Mouse (Mus musculus) neural tube, embryonic 13.5 days (tissue): ENCODE measurements around the gene Mcf2l. TPM values are rescaled to one million over a fixed set of nuclear protein-coding genes. Genes with fewer than 3 reads are reported as not detected.
A peak's percentile ranks its signal among the peaks of the same experiment; 100 is the strongest.

Experiments
- ATAC-seq: fragments of 200-750 bp; cut with Nextera tagmentation; 2 replicates; pipeline ENCODE4 v1.8.0; 2017; ENCODE audit warnings: low read depth, mild to moderate bottlenecking, moderate TSS enrichment, moderate library complexity
- H3K27ac ChIP-seq: fragments of 300-500 bp; sonication (generic); replicated peaks from 2 replicates; pipeline ENCODE4 v1.5.1; 2015; ENCODE audit warnings: moderate library complexity, mild to moderate bottlenecking, inconsistent platforms
- H3K27me3 ChIP-seq: fragments of 300-500 bp; sonication (generic); 2 replicates; pipeline ENCODE4 v1.6.1; 2015; ENCODE audit warnings: mild to moderate bottlenecking, inconsistent platforms
- H3K36me3 ChIP-seq: fragments of 300-500 bp; sonication (generic); 2 replicates; pipeline ENCODE4 v1.6.1; 2015; ENCODE audit warnings: mild to moderate bottlenecking, inconsistent platforms
- H3K4me1 ChIP-seq: fragments of 300-500 bp; sonication (generic); replicated peaks from 2 replicates; pipeline ENCODE4 v1.6.1; 2015; ENCODE audit warnings: inconsistent platforms
- H3K4me2 ChIP-seq: fragments of 300-500 bp; sonication (generic); 2 replicates; pipeline ENCODE4 v1.6.1; 2015; ENCODE audit warnings: inconsistent platforms, mild to moderate bottlenecking, moderate library complexity
- H3K4me3 ChIP-seq: fragments of 300-500 bp; sonication (generic); 2 replicates; pipeline ENCODE4 v1.5.1; 2015; ENCODE audit warnings: mild to moderate bottlenecking, inconsistent platforms
- H3K9ac ChIP-seq: fragments of 300-500 bp; sonication (generic); 2 replicates; pipeline ENCODE4 v1.6.1; 2015; ENCODE audit warnings: moderate library complexity, mild to moderate bottlenecking, inconsistent platforms
- H3K9me3 ChIP-seq: fragments of 300-500 bp; sonication (generic); 2 replicates; pipeline ENCODE4 v1.6.1; 2016; ENCODE audit warnings: inconsistent platforms
- WGBS: fragments of 180-500 bp; shearing (Covaris S2); methylation state at CpG from one replicate; pipeline ENCODE4 v1.1.7; 2015; 5-methylcytosine and 5-hydroxymethylcytosine counted together
- polyA plus RNA-seq: library from polyadenylated mRNA; unstranded; fragments of >200 nt; fragmentation: Nextera tagmentation; extraction: Ambion mirVana; gene quantifications from 2 replicates; pipeline ENCODE4 v1.2.1, GENCODE M21; 2015

Gene Mcf2l
- polyA plus RNA-seq, 1 experiment from 2014 or later: 107 TPM

- 69% methylated on average over 8 of the region's 8 CpGs for WGBS
These were observed 88.4 kb downstream of the Mcf2l start for GRCm38 (mm10) chr8:12961821-12962534.

DNA sequence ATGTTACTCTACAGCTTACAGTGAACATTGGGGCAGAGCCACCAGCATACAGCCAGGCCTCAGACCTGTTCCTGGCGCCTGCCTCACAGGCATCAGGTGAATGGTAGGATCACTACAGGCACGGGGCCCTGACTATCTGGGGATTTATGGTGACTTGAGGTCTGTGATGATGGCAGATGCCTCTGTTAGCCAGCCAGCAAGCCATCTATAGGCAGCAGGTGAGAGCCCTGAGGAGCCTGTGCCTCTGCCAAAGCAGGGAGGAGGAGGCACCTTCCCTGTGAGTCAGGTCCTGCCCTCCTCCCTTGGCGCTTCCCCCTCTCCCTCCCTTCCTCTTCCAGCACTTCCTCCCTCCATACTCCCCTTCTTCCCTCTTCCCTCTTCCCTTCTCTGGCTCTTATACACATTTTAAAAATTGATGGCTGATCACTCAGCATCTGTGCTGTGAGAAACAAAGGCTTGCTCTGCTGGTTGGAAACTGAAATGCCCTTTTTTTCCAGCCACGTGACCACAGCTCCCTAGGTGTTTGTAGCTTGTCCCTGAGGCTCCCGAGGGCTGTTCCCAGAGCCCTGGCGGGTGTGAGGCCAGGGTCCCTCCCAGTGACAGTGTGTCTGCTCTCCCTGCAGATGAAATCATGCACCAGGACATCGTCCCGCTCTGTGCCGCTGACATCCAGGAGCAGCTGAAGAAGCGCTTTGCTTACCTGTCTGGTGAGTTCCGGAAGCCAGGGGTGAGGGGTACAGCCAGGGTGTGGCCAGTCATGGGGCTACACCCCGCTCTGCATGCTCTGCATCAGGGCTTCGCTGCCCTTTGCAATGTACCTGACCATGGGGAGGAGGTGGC lies 89.2 kb downstream of the Mcf2l start:
- no peak for ATAC-seq
- 62% methylated on average over 13 of the region's 13 CpGs for WGBS

More at GRCm38 (mm10) chr8:12961821-12962534, 88.4 kb downstream of the Mcf2l start:
- Histone ChIP-seq H3K36me3 (peaks cover 37% of the 10 kb centered on the region), H3K27me3 (no peaks in the 10 kb centered on the region), H3K4me1 (peaks cover 56% of the 10 kb centered on the region), H3K9ac (0 out of 2 replicates have a peak overlapping the region, but pooled peaks have one; percentile 13), H3K27ac (peak overlapping the region; percentile 39), H3K9me3 (no peaks in the 10 kb centered on the region), H3K4me2 (no peak overlapping the region), H3K4me3 (no peak overlapping the region)
- no peak for ATAC-seq

DNA sequence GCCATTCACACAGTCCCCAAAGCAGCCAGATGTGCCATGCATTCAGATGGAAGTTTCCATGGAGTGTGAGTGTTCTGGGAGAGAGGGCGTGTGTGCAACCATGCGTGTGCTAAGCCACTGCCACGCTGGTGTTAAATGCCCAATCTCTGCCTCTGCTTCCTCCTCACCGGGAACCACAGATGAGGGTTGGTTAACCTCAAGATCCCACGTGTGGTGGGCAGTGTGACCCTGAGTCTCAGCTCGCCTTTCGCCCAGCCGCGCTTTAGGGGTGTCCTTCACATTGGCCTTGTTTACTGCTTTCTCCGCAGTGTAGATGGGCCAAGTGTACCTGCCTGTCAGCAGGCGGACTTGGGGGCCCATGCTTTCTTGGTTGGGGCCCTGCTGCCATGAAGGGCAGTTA lies 102.7 kb downstream of the Mcf2l start:
- H3K4me3 ChIP-seq: no peak overlapping the region
- H3K4me1 ChIP-seq: no peaks in the 10 kb centered on the region; the same call in none of the 2 replicates
- WGBS: 84% methylated on average over 11 of the region's 11 CpGs
- H3K9ac ChIP-seq: no peak overlapping the region
- H3K27me3 ChIP-seq: no peaks in the 10 kb centered on the region
- H3K36me3 ChIP-seq: peaks cover 88% of the 10 kb centered on the region
- no peaks in the 10 kb centered on the region for H3K9me3 ChIP-seq
- ATAC-seq: no peak
- H3K4me2 ChIP-seq: no peak overlapping the region
- H3K27ac ChIP-seq: no peak overlapping the region

More for the DNA sequence above, 89.2 kb downstream of the Mcf2l start:
- Histone ChIP-seq H3K36me3 (peaks cover 37% of the 10 kb centered on the region), H3K4me2 (no peak overlapping the region), H3K27ac (peak overlapping the region; percentile 39), H3K9ac (0 out of 2 replicates have a peak overlapping the region, but pooled peaks have one; percentile 13), H3K9me3 (no peaks in the 10 kb centered on the region), H3K27me3 (no peaks in the 10 kb centered on the region), H3K4me1 (peaks cover 48% of the 10 kb centered on the region), H3K4me3 (no peak overlapping the region)

DNA sequence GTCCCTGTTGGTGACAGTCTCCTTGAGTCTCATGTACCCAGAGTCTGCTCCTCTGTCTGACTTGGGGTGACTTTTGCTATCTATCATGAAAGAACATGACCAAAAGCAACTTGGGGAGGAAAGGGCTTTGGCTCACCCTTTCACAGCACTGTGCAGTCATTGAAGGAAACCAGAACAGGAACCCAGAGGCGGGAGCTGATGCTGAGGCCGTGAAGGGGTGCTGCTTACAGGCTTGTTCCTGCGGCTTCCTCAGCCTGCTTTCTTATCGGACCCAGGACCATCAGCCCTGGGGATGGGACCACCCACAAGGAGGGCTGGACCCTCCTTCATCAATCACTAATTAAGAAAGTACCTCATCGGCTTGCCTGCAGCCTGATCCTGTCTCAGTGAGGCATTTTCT lies 103.1 kb downstream of the Mcf2l start:
- Histone ChIP-seq H3K4me2 (no peak overlapping the region), H3K36me3 (peaks cover 92% of the 10 kb centered on the region), H3K4me3 (no peak overlapping the region)

GRCm38 (mm10) chr8:12977325-12977724 lies 103.7 kb downstream of the Mcf2l start:
- Histone ChIP-seq H3K27ac (no peak overlapping the region), H3K36me3 (peaks cover 98% of the 10 kb centered on the region), H3K9ac (no peak overlapping the region), H3K27me3 (no peaks in the 10 kb centered on the region), H3K4me2 (no peak overlapping the region), H3K4me3 (no peak overlapping the region), H3K4me1 (no peaks in the 10 kb centered on the region; the same call in none of the 2 replicates), H3K9me3 (no peaks in the 10 kb centered on the region)
- ATAC-seq: no peak
- WGBS: 82% methylated on average over 12 of the region's 12 CpGs

More for the DNA sequence above, 103.1 kb downstream of the Mcf2l start:
- Histone ChIP-seq H3K27me3 (no peaks in the 10 kb centered on the region), H3K9ac (no peak overlapping the region), H3K9me3 (no peaks in the 10 kb centered on the region), H3K27ac (no peak overlapping the region), H3K4me1 (no peaks in the 10 kb centered on the region; the same call in none of the 2 replicates)
- WGBS: 59% methylated on average over 5 of the region's 5 CpGs
- no peak for ATAC-seq

DNA sequence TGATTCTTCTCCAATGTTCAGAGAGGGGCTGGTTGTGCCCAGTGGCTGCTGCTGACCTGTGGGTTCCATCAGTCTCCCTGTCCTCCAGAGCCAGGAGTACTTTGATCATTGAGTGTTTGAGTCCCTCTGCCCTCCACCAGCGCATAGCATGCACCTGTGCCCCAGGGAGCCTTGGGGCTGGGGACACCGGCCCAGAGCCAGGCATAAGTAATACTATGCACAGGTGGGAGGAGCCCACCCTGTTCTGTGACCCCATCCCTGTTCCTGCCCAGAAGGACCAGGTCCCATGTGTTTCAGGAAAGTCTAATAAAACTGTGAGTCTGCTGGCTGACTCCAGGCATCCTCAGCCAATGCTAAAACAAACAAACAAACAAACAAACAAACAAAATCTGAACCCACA lies 104.7 kb downstream of the Mcf2l start:
- 51% methylated on average over 2 of the region's 2 CpGs for WGBS
- Histone ChIP-seq H3K36me3 (peaks cover 96% of the 10 kb centered on the region), H3K27ac (no peak overlapping the region), H3K4me3 (no peak overlapping the region), H3K9ac (no peak overlapping the region), H3K9me3 (no peaks in the 10 kb centered on the region), H3K4me1 (peaks cover 4% of the 10 kb centered on the region; the same call in 1 of the 2 replicates), H3K27me3 (no peaks in the 10 kb centered on the region), H3K4me2 (no peak overlapping the region)
- no peak for ATAC-seq

GRCm38 (mm10) chr8:12978726-12979125 lies 105.1 kb downstream of the Mcf2l start:
- no peak overlapping the region for H3K4me3 ChIP-seq
- 28% methylated on average over 5 of the region's 5 CpGs for WGBS

DNA sequence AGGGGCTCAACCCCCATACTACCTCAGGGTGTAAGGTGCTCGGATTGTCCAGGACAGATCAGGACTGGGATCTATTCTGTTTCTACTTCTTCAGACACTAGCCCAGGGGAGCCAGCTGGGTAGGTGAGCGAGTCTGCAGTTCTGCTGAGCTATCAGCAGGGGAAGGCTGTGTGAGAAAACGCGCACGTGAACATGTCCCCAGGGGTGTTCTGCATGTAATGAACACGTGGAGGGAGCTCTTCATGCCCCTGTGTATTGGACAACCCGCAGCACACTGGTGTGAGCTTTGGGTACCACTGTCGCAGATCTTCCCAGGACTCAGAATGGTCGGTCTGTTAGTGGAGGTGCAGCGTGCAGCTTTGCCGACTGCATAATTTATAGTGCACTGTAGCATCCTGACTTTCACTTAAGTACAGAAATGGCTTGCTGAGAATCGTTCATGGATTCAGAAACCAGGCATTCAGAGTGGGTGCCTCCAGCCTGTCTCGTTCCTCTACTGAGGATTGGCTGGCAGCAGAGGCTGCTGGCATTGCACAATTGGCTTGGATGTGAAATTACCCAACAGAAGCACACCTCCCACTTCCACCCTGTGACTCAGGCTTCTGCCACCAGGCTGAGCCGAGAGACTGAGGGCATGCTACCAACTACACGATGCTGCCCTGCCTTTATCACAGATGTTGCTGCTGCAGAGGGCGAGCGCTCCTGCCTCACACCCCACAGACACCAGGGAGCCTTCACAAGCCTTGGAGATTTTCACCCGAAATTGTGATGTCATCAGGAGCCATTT lies 110.3 kb downstream of the Mcf2l start:
- H3K4me1 ChIP-seq: peaks cover 9% of the 10 kb centered on the region; the same call in 1 of the 2 replicates
- WGBS: 78% methylated on average over 18 of the region's 18 CpGs
- H3K9ac ChIP-seq: no peak overlapping the region
- no peaks in the 10 kb centered on the region for H3K9me3 ChIP-seq
- peak; percentile 44; the same call in 1 of the 2 replicates for ATAC-seq
- H3K36me3 ChIP-seq: peaks cover 83% of the 10 kb centered on the region
- no peak overlapping the region for H3K4me3 ChIP-seq
- no peak overlapping the region for H3K27ac ChIP-seq
- H3K4me2 ChIP-seq: no peak overlapping the region
- H3K27me3 ChIP-seq: no peaks in the 10 kb centered on the region

More at GRCm38 (mm10) chr8:12978726-12979125, 105.1 kb downstream of the Mcf2l start:
- no peak overlapping the region for H3K27ac ChIP-seq
- peaks cover 8% of the 10 kb centered on the region; the same call in 1 of the 2 replicates for H3K4me1 ChIP-seq
- no peak overlapping the region for H3K4me2 ChIP-seq
- no peaks in the 10 kb centered on the region for H3K9me3 ChIP-seq
- H3K36me3 ChIP-seq: peaks cover 92% of the 10 kb centered on the region
- no peaks in the 10 kb centered on the region for H3K27me3 ChIP-seq
- H3K9ac ChIP-seq: no peak overlapping the region
- ATAC-seq: peak; percentile 20; the same call in 1 of the 2 replicates

GRCm38 (mm10) chr8:12984601-12985243 lies 111.1 kb downstream of the Mcf2l start:
- H3K4me1 ChIP-seq: peaks cover 9% of the 10 kb centered on the region; the same call in 1 of the 2 replicates
- ATAC-seq: no peak
- no peak overlapping the region for H3K4me3 ChIP-seq
- H3K36me3 ChIP-seq: peaks cover 82% of the 10 kb centered on the region
- no peaks in the 10 kb centered on the region for H3K9me3 ChIP-seq
- H3K4me2 ChIP-seq: no peak overlapping the region
- H3K27me3 ChIP-seq: no peaks in the 10 kb centered on the region
- 92% methylated on average over 17 of the region's 17 CpGs for WGBS
- no peak overlapping the region for H3K9ac ChIP-seq
- H3K27ac ChIP-seq: no peak overlapping the region

DNA sequence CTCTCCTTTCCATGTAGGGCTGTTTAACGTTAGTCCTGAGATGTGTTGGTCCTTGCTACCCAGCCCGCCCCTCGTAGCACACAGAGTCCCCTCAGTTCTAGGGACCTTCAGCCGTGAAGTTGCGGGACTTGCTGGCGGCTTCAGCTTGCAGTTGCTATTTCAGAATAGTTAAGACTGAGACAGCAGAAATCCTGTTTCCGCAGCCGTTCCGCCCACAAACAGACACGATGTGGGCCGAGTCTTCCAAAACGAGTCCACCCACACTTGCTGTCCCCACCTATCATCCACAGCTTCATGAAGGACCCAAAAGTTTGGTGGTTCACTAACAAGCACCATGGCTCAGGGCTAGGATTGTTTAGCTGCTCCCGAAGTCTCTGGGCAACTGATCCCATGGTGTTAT lies 111.7 kb downstream of the Mcf2l start:
- Histone ChIP-seq H3K9me3 (no peaks in the 10 kb centered on the region), H3K36me3 (peaks cover 82% of the 10 kb centered on the region), H3K4me1 (peaks cover 9% of the 10 kb centered on the region; the same call in 1 of the 2 replicates), H3K9ac (no peak overlapping the region), H3K27me3 (no peaks in the 10 kb centered on the region), H3K4me3 (no peak overlapping the region), H3K27ac (no peak overlapping the region), H3K4me2 (no peak overlapping the region)
- 93% methylated on average over 13 of the region's 13 CpGs for WGBS
- no peak for ATAC-seq

DNA sequence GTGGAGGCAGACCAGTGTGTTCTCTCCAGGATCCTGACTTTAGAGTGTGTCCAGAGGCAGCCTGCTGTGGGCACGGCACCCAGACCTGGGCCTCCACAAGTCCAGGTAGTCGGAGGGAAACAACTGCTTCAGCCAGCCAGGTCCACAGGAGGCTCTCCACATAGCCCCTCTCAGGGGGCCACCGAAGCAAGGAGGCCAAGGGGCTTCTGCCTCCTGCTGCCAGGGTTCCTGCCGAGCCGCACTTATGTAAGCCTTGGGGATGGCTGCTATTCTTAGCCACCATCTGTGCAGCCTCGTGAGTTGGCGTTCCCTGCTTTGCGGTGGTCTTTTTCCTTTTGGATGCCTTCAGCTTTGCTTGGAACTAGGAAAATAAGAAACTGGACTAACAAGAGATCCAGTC lies 114.0 kb downstream of the Mcf2l start:
- Histone ChIP-seq H3K9me3 (no peaks in the 10 kb centered on the region), H3K9ac (no peak overlapping the region), H3K27me3 (no peaks in the 10 kb centered on the region), H3K4me3 (no peak overlapping the region), H3K4me1 (peaks cover 9% of the 10 kb centered on the region; the same call in 1 of the 2 replicates), H3K27ac (no peak overlapping the region), H3K4me2 (no peak overlapping the region), H3K36me3 (peaks cover 77% of the 10 kb centered on the region)
- no peak for ATAC-seq
- WGBS: 70% methylated on average over 8 of the region's 8 CpGs
